Mouse (Mus musculus) myocyte (in vitro differentiated cells): ENCODE measurements around the gene St6galnac4. TPM values are rescaled to one million over a fixed set of nuclear protein-coding genes. Genes with fewer than 3 reads are reported as not detected.

Source experiments
- H3K27me3 ChIP-seq: one replicate; pipeline ENCODE4 v1.6.1; 2011; ENCODE audit not compliant: control insufficient read depth, insufficient read depth, insufficient read length
- H3K36me3 ChIP-seq: one replicate; pipeline ENCODE4 v1.6.1; 2011; ENCODE audit not compliant: control insufficient read depth, insufficient read depth
- H3K4me2 ChIP-seq: one replicate; pipeline ENCODE4 v1.6.1; 2011; ENCODE audit warnings: low read depth, control low read depth
- H3K4me3 ChIP-seq: one replicate; pipeline ENCODE4 v1.5.1; 2011; ENCODE audit warnings: mild to moderate bottlenecking, control low read depth, moderate library complexity
- H3K79me2 ChIP-seq: one replicate; pipeline ENCODE4 v1.6.1; 2011; ENCODE audit not compliant: control insufficient read depth, insufficient read depth
- H3ac ChIP-seq: one replicate; pipeline ENCODE4 v1.6.1; 2011; ENCODE audit not compliant: control insufficient read depth, insufficient read length
- CEBPB ChIP-seq: IDR thresholded peaks from 2 replicates; pipeline ENCODE4 v1.6.1; 2011; ENCODE audit warnings: mild to moderate bottlenecking, moderate library complexity; ENCODE audit not compliant: poor library complexity, insufficient read depth, severe bottlenecking
- E2F4 ChIP-seq: IDR thresholded peaks from one replicate; pipeline ENCODE4 v1.6.1; 2011; ENCODE audit warnings: mild to moderate bottlenecking, control low read depth, moderate library complexity; ENCODE audit not compliant: insufficient read depth
- MAX ChIP-seq: IDR thresholded peaks from one replicate; pipeline ENCODE4 v1.6.1; 2011; ENCODE audit warnings: low read depth, mild to moderate bottlenecking, control low read depth
- MYOD1 ChIP-seq, 3 experiments: IDR thresholded peaks; one replicate each; pipeline ENCODE4 v1.6.1; 2011; ENCODE audit warnings: control low read depth in 2 of 3, low read depth in 2 of 3, mild to moderate bottlenecking in 2 of 3, moderate library complexity in 1 of 3; ENCODE audit not compliant: insufficient read length in 2 of 3, control insufficient read depth in 1 of 3
- MYOG ChIP-seq, 3 experiments: IDR thresholded peaks; one replicate each; pipeline ENCODE4 v1.6.1; 2011; ENCODE audit warnings: control low read depth in 2 of 3, low read depth in 2 of 3, mild to moderate bottlenecking in 2 of 3; ENCODE audit not compliant: insufficient read length in 2 of 3, control insufficient read depth in 1 of 3, insufficient read depth in 1 of 3
- POLR2A ChIP-seq: IDR thresholded peaks from one replicate; pipeline ENCODE4 v1.6.1; 2011; ENCODE audit warnings: low read depth, mild to moderate bottlenecking, control low read depth, moderate library complexity; ENCODE audit not compliant: insufficient read length
- POLR2AphosphoS2 ChIP-seq: IDR thresholded peaks from one replicate; pipeline ENCODE4 v1.6.1; 2011; ENCODE audit warnings: low read depth, control low read depth; ENCODE audit not compliant: insufficient read length
- REST ChIP-seq: IDR thresholded peaks from one replicate; pipeline ENCODE4 v1.6.1; 2011; ENCODE audit warnings: mild to moderate bottlenecking, control low read depth, moderate library complexity; ENCODE audit not compliant: insufficient read depth, insufficient read length
- SRF ChIP-seq: IDR thresholded peaks from one replicate; pipeline ENCODE4 v1.6.1; 2011; ENCODE audit warnings: low read depth; ENCODE audit not compliant: control insufficient read depth, insufficient read length
- TCF12 ChIP-seq: IDR thresholded peaks from one replicate; pipeline ENCODE4 v1.6.1; 2011; ENCODE audit warnings: mild to moderate bottlenecking, control low read depth; ENCODE audit not compliant: poor library complexity, insufficient read depth, severe bottlenecking
- TCF3 ChIP-seq: IDR thresholded peaks from one replicate; pipeline ENCODE4 v1.6.1; 2011; ENCODE audit warnings: low read depth, control low read depth; ENCODE audit not compliant: insufficient read length
- USF1 ChIP-seq: IDR thresholded peaks from one replicate; pipeline ENCODE4 v1.6.1; 2011; ENCODE audit warnings: low read depth, mild to moderate bottlenecking, control low read depth, moderate library complexity
- polyA plus RNA-seq: library from polyadenylated mRNA; unstranded; fragments of >200 nt; fragmentation: generic; extraction: Trizol; gene quantifications from one replicate; pipeline ENCODE4 v1.2.1, GENCODE M21; 2012; ENCODE audit warnings: missing spikeins

The St6galnac4 gene
- polyA plus RNA-seq, 1 experiment = 75.4 TPM

- Histone ChIP-seq H3ac (no peak overlapping the region), H3K4me2 (no peak overlapping the region), H3K36me3 (peaks cover 30% of the 10 kb centered on the region), H3K27me3 (no peaks in the 10 kb centered on the region), H3K79me2 (no peaks in the 10 kb centered on the region), H3K4me3 (no peak overlapping the region)
- TF ChIP-seq MYOG (IDR thresholded peaks at IDR 0.05; ENCODE audit: control insufficient read depth in 1 of 3, insufficient read depth in 1 of 3, insufficient read length in 2 of 3, low read depth in 2 of 3) (no peak), REST (no peak), MYOD1 (IDR thresholded peaks at IDR 0.05; ENCODE audit: control insufficient read depth in 1 of 3, insufficient read length in 2 of 3, low read depth in 2 of 3) (no peak), USF1 (no peak), E2F4 (no peak), CEBPB (no peak), TCF12 (no peak), POLR2A (no peak), MAX (no peak), POLR2AphosphoS2 (no peak), SRF (no peak), TCF3 (no peak)
These were observed 31.2 kb downstream of the St6galnac4 start for GRCm38 (mm10) chr2:32618051-32618450.

GRCm38 (mm10) chr2:32620682-32621516, 34.0 kb downstream of the St6galnac4 start:
- H3K4me3 ChIP-seq = no peak overlapping the region
- TF ChIP-seq TCF3 (no peak), REST (no peak), POLR2AphosphoS2 (no peak), USF1 (no peak), POLR2A (no peak), SRF (no peak), E2F4 (no peak), MYOD1 (IDR thresholded peaks at IDR 0.05; ENCODE audit: control insufficient read depth in 1 of 3, insufficient read length in 2 of 3, low read depth in 2 of 3) (no peak), MAX (no peak), MYOG (IDR thresholded peaks at IDR 0.05; ENCODE audit: control insufficient read depth in 1 of 3, insufficient read depth in 1 of 3, insufficient read length in 2 of 3, low read depth in 2 of 3) (no peak), CEBPB (no peak), TCF12 (no peak)
- no peaks in the 10 kb centered on the region for H3K79me2 ChIP-seq
- H3K36me3 ChIP-seq = peaks cover 14% of the 10 kb centered on the region
- H3ac ChIP-seq = no peak overlapping the region
- H3K4me2 ChIP-seq = peak overlapping the region; percentile 21
- H3K27me3 ChIP-seq = no peaks in the 10 kb centered on the region

GRCm38 (mm10) chr2:32621517-32621859, 34.6 kb downstream of the St6galnac4 start, which contains the start of gene Ak1:
Ak1 (plus strand) TSS chr2:32621758.
- no peak within 1 kb of the TSS for H3K4me3 ChIP-seq
- no peak within 1 kb of the TSS for H3ac ChIP-seq
- H3K79me2 ChIP-seq = no peaks in the 10 kb centered on the region
- H3K36me3 ChIP-seq = peaks cover 8% of the 10 kb centered on the region
- no peaks in the 10 kb centered on the region for H3K27me3 ChIP-seq
- TF ChIP-seq TCF3 (no peak), REST (no peak), E2F4 (no peak), POLR2A (no peak), USF1 (no peak), POLR2AphosphoS2 (no peak), MYOD1 (IDR thresholded peaks at IDR 0.05; ENCODE audit: control insufficient read depth in 1 of 3, insufficient read length in 2 of 3, low read depth in 2 of 3) (peak in 1 of 3 experiments; percentile 8), TCF12 (no peak), SRF (no peak), MYOG (IDR thresholded peaks at IDR 0.05; ENCODE audit: control insufficient read depth in 1 of 3, insufficient read depth in 1 of 3, insufficient read length in 2 of 3, low read depth in 2 of 3) (peak in 1 of 3 experiments; percentile 20), MAX (no peak)
- peak within 1 kb of the TSS; percentile 21 for H3K4me2 ChIP-seq

GRCm38 (mm10) chr2:32624111-32624748, 37.3 kb downstream of the St6galnac4 start:
- no peak overlapping the region for H3ac ChIP-seq
- TF ChIP-seq MYOD1 (IDR thresholded peaks at IDR 0.05; ENCODE audit: control insufficient read depth in 1 of 3, insufficient read length in 2 of 3, low read depth in 2 of 3) (peak; percentile 39 to 88 (median 79)), TCF3 (no peak), MYOG (IDR thresholded peaks at IDR 0.05; ENCODE audit: control insufficient read depth in 1 of 3, insufficient read depth in 1 of 3, insufficient read length in 2 of 3, low read depth in 2 of 3) (peak in 2 of 3 experiments; percentile 33 to 81), CEBPB (peak; percentile 85)
- peak overlapping the region; percentile 62 for H3K4me2 ChIP-seq
- no peaks in the 10 kb centered on the region for H3K79me2 ChIP-seq
- H3K36me3 ChIP-seq = no peaks in the 10 kb centered on the region
- H3K4me3 ChIP-seq = no peak overlapping the region
- H3K27me3 ChIP-seq = no peaks in the 10 kb centered on the region
